Mouse (Mus musculus) kidney, postnatal 14 days (tissue): Measurements from ENCODE around the gene Plscr3.
"Not testable (repeated sequence)": the region's sequence is repeated elsewhere in the genome, so short reads cannot be mapped to it uniquely, and the experiment has no call there.

Source experiments
- DNase-seq: peaks from one replicate; pipeline ENCODE4 v3.0.0; 2022; ENCODE audit warnings: mixed read lengths

Gene Plscr3

GRCm38 (mm10) chr11:69833554-69833953, 12.6 kb upstream of the Plscr3 start:
- no peak for DNase-seq

GRCm38 (mm10) chr11:69834001-69834549, 12.1 kb upstream of the Plscr3 start:
- DNase-seq: peak; percentile 54

GRCm38 (mm10) chr11:69835326-69835965, 10.7 kb upstream of the Plscr3 start:
- DNase-seq: no peak

GRCm38 (mm10) chr11:69835966-69836335, 10.2 kb upstream of the Plscr3 start:
- no peak for DNase-seq

- peak; percentile 55 for DNase-seq
These were observed 9.2 kb upstream of the Plscr3 start for GRCm38 (mm10) chr11:69836703-69837576.

- no peak for DNase-seq
These were observed 8.6 kb upstream of the Plscr3 start, which contains the start of gene Nlgn2 for GRCm38 (mm10) chr11:69837604-69837951. Gene Nlgn2, minus strand, starts transcription at chr11:69837784.

DNA sequence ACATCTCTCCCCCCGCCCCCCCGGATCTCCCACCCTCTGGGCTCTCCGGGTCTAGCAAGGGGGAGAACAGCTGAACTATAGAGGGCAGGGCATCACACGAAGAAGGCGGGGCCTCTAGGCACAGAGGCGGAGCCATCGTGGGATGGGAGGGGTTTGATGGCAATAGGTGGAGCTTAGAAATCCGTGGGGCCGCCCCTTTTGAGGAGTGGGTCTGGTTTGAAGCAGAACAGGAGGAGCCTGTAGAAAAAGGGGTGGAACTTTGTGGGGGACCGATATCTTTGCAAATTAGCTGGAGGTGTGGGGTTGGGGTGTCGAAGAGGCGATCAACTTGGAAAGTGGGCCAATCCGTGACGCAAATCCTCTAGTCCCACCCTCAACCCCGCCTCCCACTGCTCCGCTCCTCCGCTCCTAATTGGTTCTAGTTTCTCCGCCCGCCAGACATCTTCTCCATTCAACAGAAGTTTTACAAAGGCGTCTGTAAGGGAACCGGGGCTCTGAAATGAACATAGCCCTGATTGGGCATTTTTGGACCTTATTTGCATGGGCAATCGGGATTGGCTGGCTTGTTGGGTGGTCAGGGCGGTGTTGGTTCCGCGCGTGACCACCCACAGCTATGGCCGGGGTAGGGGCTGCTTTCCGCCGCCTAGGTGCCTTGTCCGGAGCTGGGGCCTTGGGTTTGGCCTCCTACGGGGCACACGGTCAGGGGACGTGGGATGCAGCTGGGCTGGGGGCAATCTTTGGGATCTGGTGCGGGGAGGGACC, 8.0 kb upstream of the Plscr3 start, which contains the start of gene Tmem256:
Gene Tmem256 (plus strand): TSS at position 563 of the 762 bp plus-strand sequence.
- DNase-seq: peak; percentile 98

DNA sequence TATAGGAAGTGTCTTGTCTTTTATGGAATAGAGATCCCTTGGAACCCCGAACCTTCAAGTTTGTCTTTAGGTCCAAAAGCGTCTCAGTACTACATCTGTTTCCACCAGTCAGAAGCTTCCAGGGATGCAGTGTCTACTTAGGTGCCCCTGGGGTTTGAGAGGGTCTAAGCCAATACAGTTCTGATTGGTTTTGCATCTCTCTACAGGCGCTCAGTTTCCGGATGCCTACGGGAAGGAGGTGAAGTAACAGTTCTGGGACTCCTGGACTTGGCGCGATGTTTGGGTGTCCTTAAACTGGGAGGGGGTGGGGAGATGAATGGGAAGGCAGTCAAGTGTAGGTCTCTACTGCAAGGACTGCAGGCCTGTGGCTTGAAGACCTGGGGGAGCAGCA, 7.5 kb upstream of the Plscr3 start:
- no peak for DNase-seq

DNA sequence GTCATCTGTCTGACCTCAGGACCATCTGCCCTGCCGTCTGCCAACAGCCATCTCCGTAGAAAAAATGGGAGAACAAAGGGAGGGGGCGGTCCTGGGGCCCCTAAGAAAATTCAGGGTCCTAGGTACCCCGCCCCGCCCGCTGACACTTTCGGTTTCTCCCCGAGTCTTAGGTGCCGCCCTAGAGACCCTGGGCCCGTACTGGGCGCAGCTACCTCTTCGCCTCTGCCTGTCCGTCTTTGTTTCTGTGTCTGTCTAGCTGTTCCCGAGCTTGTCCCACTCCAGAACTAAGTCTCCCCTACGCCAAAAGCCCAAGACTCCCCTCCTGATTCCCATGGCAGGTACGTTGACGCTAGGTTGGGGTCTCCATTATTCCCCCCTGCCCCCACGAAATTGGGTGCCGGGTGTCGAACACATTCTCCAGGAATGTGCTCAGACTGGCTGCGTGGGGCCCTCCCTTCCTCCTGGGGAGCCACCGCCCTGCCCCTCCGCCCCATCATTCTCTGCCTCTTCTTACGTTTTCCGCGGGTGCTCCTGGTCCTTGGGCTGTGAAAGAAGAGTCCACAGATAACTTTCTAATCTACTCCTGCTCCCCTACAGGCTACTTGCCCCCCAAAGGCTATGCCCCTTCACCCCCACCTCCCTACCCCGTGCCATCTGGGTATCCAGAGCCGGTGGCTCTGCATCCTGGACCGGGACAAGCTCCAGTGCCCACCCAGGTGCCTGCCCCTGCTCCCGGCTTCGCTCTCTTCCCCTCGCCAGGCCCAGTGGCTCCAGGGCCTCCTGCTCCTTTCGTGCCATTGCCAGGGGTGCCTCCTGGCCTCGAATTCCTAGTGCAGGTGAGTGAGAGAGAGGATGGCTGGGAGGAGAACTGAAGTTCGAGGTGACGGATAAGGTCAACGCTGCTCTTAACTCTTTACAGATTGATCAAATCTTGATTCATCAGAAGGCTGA, 837 bp downstream of the Plscr3 start:
- DNase-seq: peak; percentile 36

DNA sequence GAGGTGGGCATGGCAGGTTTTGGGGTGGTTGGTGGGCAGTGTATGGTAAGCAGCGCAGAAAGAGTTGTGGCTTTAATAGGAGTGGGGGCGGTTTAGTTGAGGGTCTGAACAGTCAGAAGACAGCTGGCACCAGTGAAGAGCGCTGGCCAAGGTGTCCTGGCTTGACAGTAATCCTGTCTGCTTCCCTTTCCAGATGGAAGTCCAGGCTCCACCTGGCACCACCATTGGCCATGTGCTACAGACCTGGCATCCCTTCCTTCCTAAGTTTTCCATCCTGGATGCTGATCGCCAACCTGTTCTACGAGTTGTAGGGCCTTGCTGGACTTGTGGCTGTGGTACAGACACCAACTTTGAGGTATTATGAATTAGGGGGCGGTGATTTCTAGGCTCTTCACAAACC, 1.8 kb downstream of the Plscr3 start:
- no peak for DNase-seq

DNA sequence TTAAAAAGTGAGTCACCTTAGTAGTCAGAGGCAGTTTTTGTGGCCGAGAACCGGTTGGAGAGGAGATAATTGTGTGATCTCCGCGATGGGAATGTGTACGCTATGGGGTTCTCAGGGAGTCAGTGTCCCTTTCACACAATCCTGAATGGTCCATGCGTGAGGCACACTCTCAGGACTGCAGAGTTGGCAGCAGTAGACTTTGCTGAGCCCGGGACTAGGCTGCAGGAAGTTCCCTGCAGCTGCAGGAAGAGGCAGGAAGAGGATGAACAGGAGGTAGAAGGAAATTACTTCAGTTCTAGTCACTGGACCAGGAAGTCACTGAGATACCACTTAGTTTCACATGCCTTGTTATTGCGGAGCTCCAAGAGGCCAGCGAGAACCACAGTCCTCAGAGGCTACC, 3.0 kb downstream of the Plscr3 start:
- no peak for DNase-seq

GRCm38 (mm10) chr11:69849884-69850283, 3.7 kb downstream of the Plscr3 start:
- DNase-seq: no peak

GRCm38 (mm10) chr11:69850754-69851153, 4.6 kb downstream of the Plscr3 start:
- no peak for DNase-seq

- no peak for DNase-seq
These were observed 7.8 kb downstream of the Plscr3 start for GRCm38 (mm10) chr11:69853994-69854393.

- DNase-seq: no peak
These were observed 8.5 kb downstream of the Plscr3 start for GRCm38 (mm10) chr11:69854680-69855079.

DNA sequence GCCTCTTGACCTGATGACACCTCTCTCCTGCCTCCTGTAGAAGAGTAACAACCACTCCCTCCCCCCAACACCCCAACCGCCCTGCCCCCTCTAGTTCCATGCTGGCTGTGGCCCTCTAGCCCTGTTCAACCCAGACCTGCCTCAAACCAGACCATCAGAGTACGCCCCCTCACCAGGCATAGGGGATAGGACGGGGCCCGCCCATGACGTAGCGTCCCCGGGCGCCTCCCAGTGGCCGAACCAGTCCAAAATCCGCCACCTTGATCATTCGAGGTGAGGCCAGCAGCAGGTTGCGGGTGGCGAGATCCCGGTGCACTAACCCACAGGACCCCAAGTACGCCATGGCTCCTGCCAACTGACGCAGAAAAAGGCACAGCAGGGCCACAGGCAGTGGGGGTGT, 9.2 kb downstream of the Plscr3 start:
- DNase-seq: peak; percentile 50

DNA sequence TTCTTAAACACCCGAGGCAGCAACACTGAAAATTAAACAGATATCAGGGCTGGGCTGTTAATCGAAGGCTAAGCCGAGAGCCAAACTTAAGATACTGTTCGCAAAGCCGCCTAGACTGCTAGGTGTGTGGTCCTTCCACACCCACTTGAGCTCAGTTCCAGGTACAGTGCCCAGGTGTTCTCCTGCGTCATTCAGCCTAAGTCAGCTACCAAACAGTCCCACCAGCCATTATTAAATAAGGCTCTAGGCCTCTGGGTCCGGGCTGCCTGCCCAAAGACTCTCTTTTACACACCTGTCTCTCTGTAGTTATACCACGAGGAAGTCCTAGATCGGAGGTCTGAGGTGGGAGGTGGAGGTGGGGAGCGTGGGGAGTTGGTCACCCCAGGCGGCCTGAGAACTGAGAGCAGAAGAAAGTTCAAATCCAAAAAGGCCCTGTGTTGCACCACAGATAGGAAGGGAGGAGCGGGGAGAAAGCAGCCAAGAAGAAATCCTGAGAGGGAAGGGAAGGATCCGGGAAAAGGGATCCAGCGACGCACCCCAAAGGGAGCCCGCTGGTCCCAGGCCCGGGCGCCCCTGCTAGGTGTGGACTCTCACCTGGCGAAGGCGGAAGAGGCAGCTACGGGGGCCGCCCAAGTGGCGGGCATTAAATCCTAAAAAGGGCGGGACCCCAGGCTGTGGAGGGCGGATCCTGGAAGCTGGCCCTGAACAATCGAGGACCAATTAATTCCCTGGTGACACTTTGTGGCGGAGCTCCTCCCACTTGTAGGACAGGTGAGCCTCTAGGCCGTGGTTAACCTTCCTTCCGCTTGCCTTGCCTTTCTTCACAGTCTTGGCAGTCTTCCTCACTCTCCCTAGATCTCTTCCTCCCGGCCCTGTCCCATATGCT, 12.2 kb downstream of the Plscr3 start, which contains the start of gene Tnk1:
Gene Tnk1 (minus strand): TSS at position 618 of the 886 bp plus-strand sequence.
- peak; percentile 75 for DNase-seq

DNA sequence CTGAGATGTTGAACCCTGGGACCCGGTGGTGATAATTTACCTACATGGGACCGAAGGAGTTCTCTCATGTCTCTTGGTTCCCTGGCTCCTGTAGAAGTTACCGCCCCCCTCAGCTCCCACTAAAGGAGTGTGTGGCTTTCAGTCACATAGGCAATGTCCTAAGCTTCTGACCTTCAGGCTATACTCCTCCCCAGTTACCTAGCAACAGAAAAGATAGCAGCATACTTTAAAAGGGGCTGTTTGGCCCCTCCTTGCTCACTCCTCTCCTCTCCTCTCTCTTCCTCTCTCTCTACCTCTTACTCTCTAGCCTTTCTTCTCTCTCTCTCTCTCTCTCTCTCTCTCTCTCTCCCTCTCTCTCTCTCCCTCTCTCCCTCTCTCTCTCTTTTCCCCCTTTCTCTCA, 17.6 kb downstream of the Plscr3 start:
- DNase-seq: not testable (repeated sequence)

DNA sequence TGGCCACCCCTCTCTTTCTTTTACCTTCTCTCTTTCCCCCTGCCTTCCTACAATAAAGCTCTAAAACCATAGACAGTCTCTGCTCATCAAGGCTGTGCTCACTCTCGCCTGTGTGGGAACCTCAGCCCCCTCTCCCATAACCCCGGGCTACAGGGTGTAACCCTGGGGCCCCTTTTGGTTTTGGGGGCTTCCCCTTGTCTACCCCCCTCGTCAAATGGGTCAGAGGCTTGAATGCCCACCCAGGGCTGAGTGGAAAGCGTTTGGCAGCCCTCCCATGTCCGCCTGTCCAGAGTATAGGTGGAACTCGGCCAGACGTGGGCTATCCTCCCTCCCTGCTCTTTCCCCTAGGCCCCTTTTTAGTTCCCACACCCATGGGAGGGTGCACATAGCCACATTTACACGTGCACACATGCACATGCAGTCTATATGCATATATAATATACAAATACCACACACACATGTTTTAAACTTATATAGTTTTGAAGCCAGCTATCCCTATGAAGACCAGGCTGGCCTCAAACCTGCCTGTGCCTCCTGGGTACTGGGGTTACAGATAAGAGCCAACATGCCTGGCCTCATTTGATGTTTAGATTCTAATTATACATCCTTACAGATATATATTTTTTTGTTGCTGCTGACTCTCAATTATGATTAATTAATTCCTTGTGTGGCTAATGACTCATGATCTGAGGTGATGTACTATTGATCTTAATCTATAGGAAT, 18.1 kb downstream of the Plscr3 start:
- no peak for DNase-seq

GRCm38 (mm10) chr11:69865561-69865960, 19.4 kb downstream of the Plscr3 start:
- no peak for DNase-seq
